Mouse (Mus musculus) c-Kit-positive CD71-positive TER-119-positive erythroid progenitor cells, embryonic 14.5 days (primary cell): ENCODE measurements around the gene Rnf128.

Experiments
- DNase-seq: peaks from one replicate; pipeline ENCODE4 v3.0.0-alpha.2; 2013; ENCODE audit warnings: low spot score

The Rnf128 gene

GRCm38 (mm10) chrX:139622071-139622470 is 59.0 kb downstream of the Rnf128 start:
- no peak for DNase-seq

GRCm38 (mm10) chrX:139634758-139635157 is 71.6 kb downstream of the Rnf128 start:
- no peak for DNase-seq

- no peak for DNase-seq
Observed at GRCm38 (mm10) chrX:139639744-139640143, 76.6 kb downstream of the Rnf128 start.

GRCm38 (mm10) chrX:139640418-139640817 is 77.3 kb downstream of the Rnf128 start:
- no peak for DNase-seq

GRCm38 (mm10) chrX:139652226-139652625 is 89.1 kb downstream of the Rnf128 start:
- DNase-seq, result no peak

- DNase-seq, result peak; percentile 17
Observed at GRCm38 (mm10) chrX:139653292-139653691, 90.2 kb downstream of the Rnf128 start.

- peak; percentile 36 for DNase-seq
Observed at GRCm38 (mm10) chrX:139654350-139655063, 91.4 kb downstream of the Rnf128 start.

GRCm38 (mm10) chrX:139662111-139662510 is 99.0 kb downstream of the Rnf128 start:
- no peak for DNase-seq

- no peak for DNase-seq
Observed at GRCm38 (mm10) chrX:139665829-139666228, 102.7 kb downstream of the Rnf128 start.

GRCm38 (mm10) chrX:139684410-139684774 is 121.3 kb downstream of the Rnf128 start:
- no peak for DNase-seq

GRCm38 (mm10) chrX:139684775-139685695 is 121.9 kb downstream of the Rnf128 start, which contains the start of gene Tbc1d8b:
TSS of gene Tbc1d8b (plus strand) at chrX:139684996.
- peak; percentile 63 for DNase-seq

- DNase-seq, result no peak
Observed at GRCm38 (mm10) chrX:139714381-139714780, 151.3 kb downstream of the Rnf128 start, which contains the start of gene Gm15013. TSS of gene Gm15013 (minus strand) at chrX:139714481.

- no peak for DNase-seq
Observed at GRCm38 (mm10) chrX:139722350-139722749, 159.2 kb downstream of the Rnf128 start.
